Mouse (Mus musculus): ENCODE measurements around the gene Tfip11. TPM values are rescaled to one million over a fixed set of nuclear protein-coding genes. Genes with fewer than 3 reads are reported as not detected.

The Tfip11 gene
- polyA plus RNA-seq, 1 experiment = 31.7 TPM

DNA sequence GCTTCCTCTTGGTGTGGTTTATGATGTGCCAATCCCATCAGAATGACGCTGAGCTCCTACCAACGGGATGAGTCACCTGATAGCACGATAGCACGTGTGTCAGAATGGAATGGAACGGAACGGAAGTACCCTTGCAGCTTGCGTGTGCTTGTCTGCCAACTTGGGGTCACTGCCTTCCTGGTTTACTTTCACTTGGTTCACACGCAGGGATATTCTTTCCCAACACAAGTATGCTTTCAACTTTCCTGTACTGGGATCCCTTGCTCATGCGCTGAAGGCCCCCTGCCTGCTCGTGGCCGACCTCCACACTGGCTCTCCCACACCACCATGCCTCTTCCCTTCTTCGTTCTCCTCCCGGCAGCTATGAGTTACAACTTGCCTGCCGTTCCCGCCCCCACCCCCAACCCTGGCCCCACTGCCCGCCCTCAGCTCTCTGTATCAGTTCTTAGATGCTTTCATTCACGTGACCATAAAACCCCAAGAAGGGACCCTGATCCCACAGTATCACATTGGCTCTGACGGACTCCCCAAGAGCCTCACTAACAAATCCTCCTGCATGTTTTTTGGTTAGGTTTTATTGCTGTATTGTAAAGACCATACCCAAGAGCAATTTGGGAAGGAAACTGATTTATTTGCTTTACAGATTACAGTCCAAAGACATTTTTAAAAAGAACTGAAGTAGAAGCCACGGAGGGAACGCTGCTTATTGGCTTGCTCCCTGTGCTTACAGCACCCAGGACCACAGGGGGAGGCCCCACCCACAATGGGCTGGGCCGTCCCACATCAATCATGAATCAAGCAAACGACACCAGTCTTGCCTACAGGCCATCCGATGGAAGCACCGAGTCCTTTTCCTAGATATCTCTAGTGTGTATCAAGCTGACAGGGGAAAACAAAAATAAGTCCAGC, 1.3 kb upstream of the Tfip11 start:
- Histone ChIP-seq H3K79me2 (ENCODE audit: control insufficient read depth, insufficient read depth) (peaks cover 17% of the 10 kb centered on the region), H3K4me3 (peak overlapping the region; percentile 67), H3K27me3 (ENCODE audit: control insufficient read depth, insufficient read depth, insufficient read length) (no peaks in the 10 kb centered on the region), H3K36me3 (ENCODE audit: control insufficient read depth, insufficient read depth) (no peaks in the 10 kb centered on the region), H3K4me2 (ENCODE audit: low read depth) (peak overlapping the region; percentile 88), H3ac (ENCODE audit: control insufficient read depth, insufficient read length) (no peak overlapping the region)
- TF ChIP-seq MYOG (IDR thresholded peaks at IDR 0.05; ENCODE audit: control insufficient read depth in 1 of 3, insufficient read depth in 1 of 3, insufficient read length in 2 of 3, low read depth in 2 of 3) = peak in 1 of 3 experiments; percentile 49
- TF ChIP-seq USF1 (IDR thresholded peaks at IDR 0.05; ENCODE audit: low read depth) = peak; percentile 57
- TF ChIP-seq MYOD1 (IDR thresholded peaks at IDR 0.05; ENCODE audit: control insufficient read depth in 1 of 3, insufficient read length in 2 of 3, low read depth in 2 of 3) = peak in 1 of 3 experiments; percentile 54
- peak; percentile 42 for TF ChIP-seq POLR2A (IDR thresholded peaks at IDR 0.05; ENCODE audit: insufficient read length, low read depth)
- no peak for TF ChIP-seq E2F4 (IDR thresholded peaks at IDR 0.05; ENCODE audit: insufficient read depth)
- TF ChIP-seq MAX (IDR thresholded peaks at IDR 0.05; ENCODE audit: low read depth) = peak; percentile 74

- Histone ChIP-seq H3K4me3 (peak overlapping the region; percentile 67), H3K4me2 (ENCODE audit: low read depth) (peak overlapping the region; percentile 69), H3K79me2 (ENCODE audit: control insufficient read depth, insufficient read depth) (peaks cover 17% of the 10 kb centered on the region), H3ac (ENCODE audit: control insufficient read depth, insufficient read length) (peak overlapping the region; percentile 91), H3K36me3 (ENCODE audit: control insufficient read depth, insufficient read depth) (peaks cover 11% of the 10 kb centered on the region), H3K27me3 (ENCODE audit: control insufficient read depth, insufficient read depth, insufficient read length) (no peaks in the 10 kb centered on the region)
- no peak for TF ChIP-seq POLR2A (IDR thresholded peaks at IDR 0.05; ENCODE audit: insufficient read length, low read depth)
- TF ChIP-seq E2F4 (IDR thresholded peaks at IDR 0.05; ENCODE audit: insufficient read depth) = no peak
- no peak for TF ChIP-seq USF1 (IDR thresholded peaks at IDR 0.05; ENCODE audit: low read depth)
- no peak for TF ChIP-seq TCF3 (IDR thresholded peaks at IDR 0.05; ENCODE audit: insufficient read length, low read depth)
- no peak for TF ChIP-seq MYOG (IDR thresholded peaks at IDR 0.05; ENCODE audit: control insufficient read depth in 1 of 3, insufficient read depth in 1 of 3, insufficient read length in 2 of 3, low read depth in 2 of 3)
- no peak for TF ChIP-seq MYOD1 (IDR thresholded peaks at IDR 0.05; ENCODE audit: control insufficient read depth in 1 of 3, insufficient read length in 2 of 3, low read depth in 2 of 3)
- TF ChIP-seq SRF (IDR thresholded peaks at IDR 0.05; ENCODE audit: control insufficient read depth, insufficient read length, low read depth) = no peak
- no peak for TF ChIP-seq POLR2AphosphoS2 (IDR thresholded peaks at IDR 0.05; ENCODE audit: insufficient read length, low read depth)
- TF ChIP-seq CEBPB (IDR thresholded peaks at IDR 0.05; ENCODE audit: insufficient read depth, poor library complexity, severe bottlenecking) = no peak
- no peak for TF ChIP-seq TCF12 (IDR thresholded peaks at IDR 0.05; ENCODE audit: insufficient read depth, poor library complexity, severe bottlenecking)
- no peak for TF ChIP-seq MAX (IDR thresholded peaks at IDR 0.05; ENCODE audit: low read depth)
- no peak for TF ChIP-seq REST (IDR thresholded peaks at IDR 0.05; ENCODE audit: insufficient read depth, insufficient read length)
These were observed 370 bp downstream of the Tfip11 start for GRCm38 (mm10) chr5:112326446-112327009.

DNA sequence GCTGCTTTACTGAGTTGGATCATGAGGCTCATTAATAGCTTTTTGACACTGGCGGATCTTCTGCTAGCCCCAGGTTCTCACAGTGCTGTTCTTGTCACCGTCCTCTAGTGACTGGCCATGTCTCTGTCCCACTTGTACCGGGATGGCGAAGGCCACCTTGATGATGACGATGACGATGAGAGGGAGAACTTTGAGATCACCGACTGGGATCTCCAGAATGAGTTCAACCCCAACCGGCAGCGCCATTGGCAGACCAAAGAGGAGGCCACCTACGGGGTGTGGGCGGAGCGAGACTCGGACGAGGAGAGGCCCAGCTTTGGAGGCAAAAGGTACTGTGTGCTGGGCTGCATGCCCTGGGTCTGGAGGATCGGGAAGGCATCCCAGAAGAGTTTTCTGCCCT, 1.7 kb downstream of the Tfip11 start:
- no peaks in the 10 kb centered on the region for H3K27me3 ChIP-seq (ENCODE audit: control insufficient read depth, insufficient read depth, insufficient read length)
- H3K4me2 ChIP-seq (ENCODE audit: low read depth) = no peak overlapping the region
- H3K4me3 ChIP-seq = no peak overlapping the region
- peaks cover 17% of the 10 kb centered on the region for H3K79me2 ChIP-seq (ENCODE audit: control insufficient read depth, insufficient read depth)
- no peak overlapping the region for H3ac ChIP-seq (ENCODE audit: control insufficient read depth, insufficient read length)
- peaks cover 17% of the 10 kb centered on the region for H3K36me3 ChIP-seq (ENCODE audit: control insufficient read depth, insufficient read depth)
- no peak for TF ChIP-seq E2F4 (IDR thresholded peaks at IDR 0.05; ENCODE audit: insufficient read depth)
- no peak for TF ChIP-seq USF1 (IDR thresholded peaks at IDR 0.05; ENCODE audit: low read depth)
- no peak for TF ChIP-seq CEBPB (IDR thresholded peaks at IDR 0.05; ENCODE audit: insufficient read depth, poor library complexity, severe bottlenecking)
- no peak for TF ChIP-seq MYOG (IDR thresholded peaks at IDR 0.05; ENCODE audit: control insufficient read depth in 1 of 3, insufficient read depth in 1 of 3, insufficient read length in 2 of 3, low read depth in 2 of 3)
- no peak for TF ChIP-seq MYOD1 (IDR thresholded peaks at IDR 0.05; ENCODE audit: control insufficient read depth in 1 of 3, insufficient read length in 2 of 3, low read depth in 2 of 3)
- no peak for TF ChIP-seq POLR2A (IDR thresholded peaks at IDR 0.05; ENCODE audit: insufficient read length, low read depth)
- TF ChIP-seq TCF3 (IDR thresholded peaks at IDR 0.05; ENCODE audit: insufficient read length, low read depth) = no peak
- no peak for TF ChIP-seq TCF12 (IDR thresholded peaks at IDR 0.05; ENCODE audit: insufficient read depth, poor library complexity, severe bottlenecking)
- no peak for TF ChIP-seq SRF (IDR thresholded peaks at IDR 0.05; ENCODE audit: control insufficient read depth, insufficient read length, low read depth)
- no peak for TF ChIP-seq POLR2AphosphoS2 (IDR thresholded peaks at IDR 0.05; ENCODE audit: insufficient read length, low read depth)
- no peak for TF ChIP-seq MAX (IDR thresholded peaks at IDR 0.05; ENCODE audit: low read depth)
- TF ChIP-seq REST (IDR thresholded peaks at IDR 0.05; ENCODE audit: insufficient read depth, insufficient read length) = no peak

- peaks cover 17% of the 10 kb centered on the region for H3K36me3 ChIP-seq (ENCODE audit: control insufficient read depth, insufficient read depth)
- TF ChIP-seq MYOD1 (IDR thresholded peaks at IDR 0.05; ENCODE audit: control insufficient read depth in 1 of 3, insufficient read length in 2 of 3, low read depth in 2 of 3) = peak in 2 of 3 experiments; percentile 66 to 72
- no peak for TF ChIP-seq USF1 (IDR thresholded peaks at IDR 0.05; ENCODE audit: low read depth)
- TF ChIP-seq CEBPB (IDR thresholded peaks at IDR 0.05; ENCODE audit: insufficient read depth, poor library complexity, severe bottlenecking) = no peak
- no peak for TF ChIP-seq POLR2AphosphoS2 (IDR thresholded peaks at IDR 0.05; ENCODE audit: insufficient read length, low read depth)
- peak; percentile 38 for TF ChIP-seq TCF3 (IDR thresholded peaks at IDR 0.05; ENCODE audit: insufficient read length, low read depth)
- TF ChIP-seq POLR2A (IDR thresholded peaks at IDR 0.05; ENCODE audit: insufficient read length, low read depth) = no peak
- no peak for TF ChIP-seq SRF (IDR thresholded peaks at IDR 0.05; ENCODE audit: control insufficient read depth, insufficient read length, low read depth)
- no peak for TF ChIP-seq TCF12 (IDR thresholded peaks at IDR 0.05; ENCODE audit: insufficient read depth, poor library complexity, severe bottlenecking)
- no peak for TF ChIP-seq E2F4 (IDR thresholded peaks at IDR 0.05; ENCODE audit: insufficient read depth)
- no peak for TF ChIP-seq REST (IDR thresholded peaks at IDR 0.05; ENCODE audit: insufficient read depth, insufficient read length)
- peak; percentile 43 to 77 (median 58) for TF ChIP-seq MYOG (IDR thresholded peaks at IDR 0.05; ENCODE audit: control insufficient read depth in 1 of 3, insufficient read depth in 1 of 3, insufficient read length in 2 of 3, low read depth in 2 of 3)
- TF ChIP-seq MAX (IDR thresholded peaks at IDR 0.05; ENCODE audit: low read depth) = no peak
- H3K27me3 ChIP-seq (ENCODE audit: control insufficient read depth, insufficient read depth, insufficient read length) = no peaks in the 10 kb centered on the region
- no peak overlapping the region for H3ac ChIP-seq (ENCODE audit: control insufficient read depth, insufficient read length)
- H3K79me2 ChIP-seq (ENCODE audit: control insufficient read depth, insufficient read depth) = peaks cover 17% of the 10 kb centered on the region
- H3K4me2 ChIP-seq (ENCODE audit: low read depth) = no peak overlapping the region
- no peak overlapping the region for H3K4me3 ChIP-seq
These were observed 3.8 kb downstream of the Tfip11 start for GRCm38 (mm10) chr5:112329805-112330564.
